Mouse (Mus musculus) cortical plate, adult 2 months (tissue): ENCODE measurements around the gene Mapk13.

Experiments used
- CTCF ChIP-seq: fragments of 200-500 bp; IDR thresholded peaks from 2 replicates; pipeline ENCODE4 v1.5.1; 2011; ENCODE audit warnings: mild to moderate bottlenecking, control low read depth, low read length; ENCODE audit not compliant: insufficient read depth; ENCODE audit errors: extremely low read depth
- POLR2A ChIP-seq: fragments of 200-500 bp; IDR thresholded peaks from 2 replicates; pipeline ENCODE4 v1.6.1; 2011; ENCODE audit warnings: mild to moderate bottlenecking, low read length, control low read depth; ENCODE audit not compliant: insufficient read depth; ENCODE audit errors: extremely low read depth

GRCm38 (mm10) chr17:28804973-28805372 lies 35.9 kb downstream of the Mapk13 start:
- no peak for TF ChIP-seq POLR2A
- TF ChIP-seq CTCF, result no peak
